Mouse (Mus musculus) C2C12 (cell line): ENCODE data around the gene Nbeal2. TPM values are rescaled to one million over a fixed set of nuclear protein-coding genes. Genes with fewer than 3 reads are reported as not detected.

Experiments used
- H3K27me3 ChIP-seq: one replicate; pipeline ENCODE4 v1.6.1; 2011; ENCODE audit not compliant: control insufficient read depth, insufficient read depth, insufficient read length
- H3K36me3 ChIP-seq: one replicate; pipeline ENCODE4 v1.6.1; 2011; ENCODE audit not compliant: control insufficient read depth, insufficient read depth
- H3K4me3 ChIP-seq: one replicate; pipeline ENCODE4 v1.5.1; 2011; ENCODE audit warnings: mild to moderate bottlenecking, control low read depth; ENCODE audit not compliant: poor library complexity, insufficient read depth, severe bottlenecking
- H3K79me2 ChIP-seq: one replicate; pipeline ENCODE4 v1.6.1; 2011; ENCODE audit not compliant: control insufficient read depth, insufficient read depth
- H3K79me3 ChIP-seq: one replicate; pipeline ENCODE4 v1.6.1; 2011; ENCODE audit warnings: low read depth, control low read depth
- H3ac ChIP-seq: one replicate; pipeline ENCODE3; 2011; ENCODE audit warnings: low read depth; ENCODE audit not compliant: control insufficient read depth, insufficient read length
- CEBPB ChIP-seq: IDR thresholded peaks from one replicate; pipeline ENCODE4 v1.6.1; 2011; ENCODE audit warnings: low read depth, mild to moderate bottlenecking, control low read depth, moderate library complexity
- CTCF ChIP-seq: IDR thresholded peaks from one replicate; pipeline ENCODE4 v1.5.1; 2011; ENCODE audit not compliant: control insufficient read depth, insufficient read depth, insufficient read length
- FOSL1 ChIP-seq: IDR thresholded peaks from one replicate; pipeline ENCODE4 v1.8.0; 2011; ENCODE audit warnings: mild to moderate bottlenecking, low read length; ENCODE audit not compliant: poor library complexity, insufficient read depth, severe bottlenecking
- MAX ChIP-seq: IDR thresholded peaks from one replicate; pipeline ENCODE4 v1.6.1; 2011; ENCODE audit warnings: mild to moderate bottlenecking, control low read depth
- MYOD1 ChIP-seq: IDR thresholded peaks from one replicate; pipeline ENCODE4 v1.6.1; 2011; ENCODE audit warnings: low read depth; ENCODE audit not compliant: control insufficient read depth, insufficient read length
- MYOG ChIP-seq: IDR thresholded peaks from one replicate; pipeline ENCODE4 v1.6.1; 2011; ENCODE audit not compliant: control insufficient read depth, insufficient read length; ENCODE audit errors: extremely low read depth
- USF1 ChIP-seq: IDR thresholded peaks from one replicate; pipeline ENCODE4 v1.6.1; 2011; ENCODE audit warnings: low read depth, mild to moderate bottlenecking, control low read depth, moderate library complexity
- polyA plus RNA-seq: library from polyadenylated mRNA; unstranded; fragments of >200 nt; fragmentation: generic; extraction: Trizol; gene quantifications from one replicate; pipeline ENCODE4 v1.2.1, GENCODE M21; 2012; ENCODE audit warnings: missing spikeins

Nbeal2 gene
- polyA plus RNA-seq, 1 experiment, result 3.3 TPM

DNA sequence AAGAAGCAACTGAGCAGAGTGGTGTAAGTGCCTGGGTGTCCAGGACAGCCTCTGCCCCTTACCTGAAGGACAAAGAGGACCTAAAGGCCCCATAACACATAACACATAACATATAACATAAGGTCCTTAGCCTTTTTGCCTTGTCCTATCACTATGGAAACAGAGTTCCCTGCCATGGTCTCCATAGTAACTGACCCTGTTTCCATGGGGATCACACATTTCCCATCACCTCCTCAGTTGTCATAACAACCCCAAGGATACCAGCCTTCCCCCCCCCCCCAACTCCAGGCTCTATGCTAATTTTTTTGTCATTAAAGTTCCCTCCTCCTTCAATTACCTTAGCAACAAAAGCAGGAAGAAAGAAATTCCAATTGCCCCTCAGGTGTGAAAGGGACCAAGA is 4.2 kb downstream of the Nbeal2 start:
- Histone ChIP-seq H3K27me3 (no peaks in the 10 kb centered on the region), H3K36me3 (no peaks in the 10 kb centered on the region), H3K79me3 (no peaks in the 10 kb centered on the region), H3ac (no peak overlapping the region), H3K79me2 (no peaks in the 10 kb centered on the region), H3K4me3 (no peak overlapping the region)
- no peak for TF ChIP-seq CEBPB
- TF ChIP-seq MYOD1, result no peak
- TF ChIP-seq USF1, result no peak
- TF ChIP-seq CTCF, result no peak
- TF ChIP-seq MAX, result no peak
- TF ChIP-seq FOSL1, result no peak
- no peak for TF ChIP-seq MYOG

DNA sequence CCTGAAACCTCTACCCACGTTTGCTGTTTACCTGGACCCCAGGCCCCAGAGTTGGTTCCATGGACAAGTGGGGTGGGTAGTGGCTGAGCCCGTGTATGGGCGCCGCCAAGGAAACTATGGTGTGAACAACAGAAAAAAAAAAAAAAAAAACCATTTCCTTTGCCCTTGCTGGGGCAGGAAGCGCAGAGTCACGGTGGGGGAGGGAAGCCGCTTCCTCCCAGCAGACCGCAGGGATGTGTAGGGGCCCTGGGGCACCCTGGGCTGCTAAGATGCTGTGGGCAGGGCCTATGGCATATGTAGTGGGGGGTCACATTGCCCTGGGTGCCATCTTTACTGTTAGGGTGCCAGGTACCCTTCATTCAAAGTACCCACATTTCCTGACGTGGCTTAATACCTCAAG is 8.7 kb downstream of the Nbeal2 start:
- Histone ChIP-seq H3K79me3 (no peaks in the 10 kb centered on the region), H3ac (no peak overlapping the region), H3K4me3 (no peak overlapping the region)

DNA sequence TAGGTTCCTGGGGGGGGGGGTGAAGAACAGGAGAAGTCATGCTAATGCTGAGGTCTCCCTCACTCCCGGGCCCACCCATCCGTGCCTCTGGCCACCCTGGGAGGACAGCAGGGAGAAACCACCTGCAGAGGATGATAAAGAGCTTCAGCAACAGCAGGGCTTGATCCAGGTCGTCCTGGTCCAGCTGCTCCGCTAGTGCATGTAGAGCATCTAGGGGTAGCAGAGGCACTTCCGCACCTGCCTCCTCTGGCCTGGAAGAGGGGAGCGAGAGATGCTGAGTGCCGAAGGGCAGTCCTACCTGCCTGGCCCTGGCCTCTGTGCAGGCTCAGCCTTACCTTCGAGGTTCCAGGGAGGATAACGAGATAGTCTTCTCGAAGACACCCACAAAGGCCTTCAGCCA is 9.7 kb downstream of the Nbeal2 start:
- Histone ChIP-seq H3K27me3 (no peaks in the 10 kb centered on the region), H3K36me3 (no peaks in the 10 kb centered on the region), H3K79me2 (no peaks in the 10 kb centered on the region), H3K4me3 (no peak overlapping the region), H3ac (no peak overlapping the region), H3K79me3 (no peaks in the 10 kb centered on the region)
- TF ChIP-seq FOSL1, result no peak
- TF ChIP-seq MYOG, result no peak
- no peak for TF ChIP-seq CEBPB
- TF ChIP-seq USF1, result no peak
- TF ChIP-seq MAX, result no peak
- TF ChIP-seq MYOD1, result no peak
- TF ChIP-seq CTCF, result no peak

More for the DNA sequence above, 8.7 kb downstream of the Nbeal2 start:
- TF ChIP-seq CEBPB, result no peak
- no peak for TF ChIP-seq CTCF
- TF ChIP-seq USF1, result no peak
- TF ChIP-seq FOSL1, result no peak
- TF ChIP-seq MYOD1, result no peak
- TF ChIP-seq MAX, result no peak
- no peak for TF ChIP-seq MYOG
- no peaks in the 10 kb centered on the region for H3K27me3 ChIP-seq
- H3K79me2 ChIP-seq, result no peaks in the 10 kb centered on the region
- no peaks in the 10 kb centered on the region for H3K36me3 ChIP-seq

DNA sequence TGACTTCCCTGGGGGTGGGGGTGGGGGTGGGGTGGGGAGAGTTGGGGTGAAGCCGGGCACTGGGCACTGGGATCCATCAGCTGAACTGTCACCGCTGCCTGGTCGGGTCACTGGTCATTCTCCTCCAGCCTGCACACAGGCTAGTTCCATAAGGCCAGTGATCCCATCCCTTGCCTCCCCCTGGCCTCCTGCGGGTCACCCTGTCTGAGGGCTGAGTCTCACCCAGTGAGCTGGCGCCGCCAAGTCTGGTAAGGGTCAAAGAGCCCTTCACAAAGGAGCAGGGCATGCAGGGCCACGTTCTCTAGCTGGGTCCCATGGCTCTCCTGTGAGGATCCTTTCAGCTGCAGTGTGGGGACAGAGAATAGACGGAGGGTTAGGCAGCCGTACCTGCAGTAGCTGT is 10.2 kb downstream of the Nbeal2 start:
- H3K79me3 ChIP-seq, result no peaks in the 10 kb centered on the region
- no peak for TF ChIP-seq FOSL1
- TF ChIP-seq MYOG, result no peak
- TF ChIP-seq USF1, result no peak
- TF ChIP-seq MYOD1, result no peak
- no peak for TF ChIP-seq CEBPB
- TF ChIP-seq MAX, result no peak
- no peak for TF ChIP-seq CTCF
- H3ac ChIP-seq, result no peak overlapping the region
- no peaks in the 10 kb centered on the region for H3K27me3 ChIP-seq
- H3K79me2 ChIP-seq, result no peaks in the 10 kb centered on the region
- H3K4me3 ChIP-seq, result no peak overlapping the region
- no peaks in the 10 kb centered on the region for H3K36me3 ChIP-seq

DNA sequence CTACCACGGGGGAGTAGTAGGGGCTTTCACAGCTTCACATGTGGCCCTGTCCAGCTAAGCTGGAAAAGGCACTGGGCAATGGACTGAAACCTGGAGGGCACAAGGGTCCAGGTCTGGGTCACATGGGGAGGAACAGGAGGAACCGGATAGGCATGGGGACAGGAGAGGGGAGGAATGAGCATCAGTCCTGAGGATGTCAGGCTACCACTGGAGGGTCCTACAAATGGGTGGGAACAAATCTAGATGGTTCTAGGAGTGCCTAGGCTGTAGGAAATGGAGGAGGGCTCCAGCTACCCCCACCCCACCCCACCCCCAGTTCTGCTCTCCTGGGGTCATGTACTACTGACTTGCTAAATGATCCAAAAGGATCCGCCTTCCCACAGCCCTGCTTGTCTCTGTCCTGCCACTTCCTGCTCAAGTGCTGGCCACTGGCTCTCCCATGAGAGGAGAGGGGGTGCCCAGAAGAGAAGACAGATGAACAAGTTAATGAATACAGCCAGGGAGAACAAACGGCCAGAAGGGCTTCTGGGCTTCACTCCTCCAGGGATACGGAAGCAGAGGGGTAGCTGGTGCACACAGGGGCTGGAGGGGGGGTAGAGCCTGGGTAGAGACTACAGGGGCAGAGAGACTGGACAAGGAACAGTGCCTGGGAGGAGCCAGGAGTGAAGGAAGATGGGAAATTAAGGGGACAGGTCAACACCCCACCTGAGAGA is 11.0 kb downstream of the Nbeal2 start:
- Histone ChIP-seq H3K4me3 (no peak overlapping the region), H3K36me3 (no peaks in the 10 kb centered on the region), H3K79me3 (no peaks in the 10 kb centered on the region), H3K79me2 (no peaks in the 10 kb centered on the region), H3ac (no peak overlapping the region), H3K27me3 (no peaks in the 10 kb centered on the region)
- no peak for TF ChIP-seq MYOG

DNA sequence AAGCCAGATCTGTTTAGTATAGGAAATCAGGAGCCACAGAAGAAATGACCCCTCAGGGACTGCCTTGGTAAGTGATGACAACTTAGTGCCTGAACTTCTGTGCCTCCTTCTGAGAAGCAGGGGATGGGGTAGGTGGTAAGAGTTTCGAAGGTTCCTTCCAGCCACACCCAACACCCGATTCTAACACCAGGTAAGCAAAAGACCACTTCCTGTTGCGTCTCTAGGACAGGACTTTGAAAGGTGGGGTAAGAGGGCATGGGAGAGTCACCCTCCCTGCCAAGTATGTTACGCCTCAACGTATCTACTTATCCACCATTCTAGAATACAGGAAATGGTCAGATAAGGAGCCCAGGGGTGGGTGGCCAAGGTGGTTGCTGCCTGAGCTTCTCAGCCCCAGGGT is 13.0 kb downstream of the Nbeal2 start:
- TF ChIP-seq MAX (no peak), CEBPB (no peak), USF1 (no peak), CTCF (no peak), FOSL1 (no peak), MYOD1 (no peak), MYOG (no peak)
- H3K4me3 ChIP-seq, result no peak overlapping the region
- H3K79me3 ChIP-seq, result no peaks in the 10 kb centered on the region
- H3K79me2 ChIP-seq, result no peaks in the 10 kb centered on the region
- H3K36me3 ChIP-seq, result no peaks in the 10 kb centered on the region
- no peaks in the 10 kb centered on the region for H3K27me3 ChIP-seq
- H3ac ChIP-seq, result no peak overlapping the region
